Mouse (Mus musculus) hindbrain, embryonic 13.5 days (tissue): ENCODE results near the gene Rrnad1. TPM values are rescaled to one million over a fixed set of nuclear protein-coding genes. Genes with fewer than 3 reads are reported as not detected.

Source experiments
- ATAC-seq: fragments of 200-750 bp; cut with Nextera tagmentation; 2 replicates; pipeline ENCODE4 v1.8.0; 2017; ENCODE audit warnings: moderate TSS enrichment; ENCODE audit not compliant: low FRiP score
- H3K27ac ChIP-seq: fragments of 300-500 bp; sonication (generic); 2 replicates; pipeline ENCODE4 v1.5.1; 2015; ENCODE audit warnings: inconsistent platforms, mild to moderate bottlenecking, moderate library complexity
- H3K27me3 ChIP-seq: fragments of 300-500 bp; sonication (generic); 2 replicates; pipeline ENCODE4 v1.6.1; 2015; ENCODE audit warnings: mild to moderate bottlenecking, inconsistent platforms
- H3K36me3 ChIP-seq: fragments of 300-500 bp; sonication (generic); 2 replicates; pipeline ENCODE4 v1.6.1; 2015; ENCODE audit warnings: mild to moderate bottlenecking, inconsistent platforms
- H3K4me1 ChIP-seq: fragments of 300-500 bp; sonication (generic); replicated peaks from 2 replicates; pipeline ENCODE4 v1.6.1; 2015; ENCODE audit warnings: inconsistent platforms
- H3K4me2 ChIP-seq: fragments of 300-500 bp; sonication (generic); 2 replicates; pipeline ENCODE4 v1.6.1; 2015; ENCODE audit warnings: inconsistent platforms, mild to moderate bottlenecking, moderate library complexity
- H3K4me3 ChIP-seq: fragments of 300-500 bp; sonication (generic); 2 replicates; pipeline ENCODE4 v1.5.1; 2015; ENCODE audit warnings: mild to moderate bottlenecking, inconsistent platforms
- H3K9ac ChIP-seq: fragments of 300-500 bp; sonication (generic); 2 replicates; pipeline ENCODE4 v1.6.1; 2015; ENCODE audit warnings: mild to moderate bottlenecking, inconsistent platforms
- H3K9me3 ChIP-seq: fragments of 300-500 bp; sonication (generic); 2 replicates; pipeline ENCODE4 v1.6.1; 2016; ENCODE audit warnings: inconsistent platforms
- WGBS: fragments of 180-500 bp; shearing (Covaris S2); methylation state at CpG from one replicate; pipeline ENCODE4 v1.1.7; 2015; 5-methylcytosine and 5-hydroxymethylcytosine counted together
- polyA plus RNA-seq: library from polyadenylated mRNA; unstranded; fragments of >200 nt; fragmentation: Nextera tagmentation; extraction: Ambion mirVana; gene quantifications from 2 replicates; pipeline ENCODE4 v1.2.1, GENCODE M21; 2015

Gene Rrnad1
- polyA plus RNA-seq, 1 experiment from 2014 or later, result 19.3 TPM

- H3K4me2 ChIP-seq, result peak overlapping the region; percentile 81
- peak overlapping the region; percentile 93 for H3K27ac ChIP-seq
- H3K9ac ChIP-seq, result peak overlapping the region; percentile 96
- H3K9me3 ChIP-seq, result no peaks in the 10 kb centered on the region
- no peaks in the 10 kb centered on the region for H3K27me3 ChIP-seq
- 6% methylated on average over 26 of the region's 26 CpGs for WGBS
- ATAC-seq, result peak; percentile 57
- peaks cover 44% of the 10 kb centered on the region for H3K36me3 ChIP-seq
- H3K4me1 ChIP-seq, result peaks cover 42% of the 10 kb centered on the region
- H3K4me3 ChIP-seq, result peak overlapping the region; percentile 93
Observed at GRCm38 (mm10) chr3:87929341-87930077, 1.0 kb downstream of the Rrnad1 start.

- peaks cover 26% of the 10 kb centered on the region for H3K4me1 ChIP-seq
- H3K27ac ChIP-seq, result no peak overlapping the region
- no peak overlapping the region for H3K4me2 ChIP-seq
- H3K36me3 ChIP-seq, result peaks cover 57% of the 10 kb centered on the region
- WGBS, result 90% methylated on average over 5 of the region's 5 CpGs
- H3K27me3 ChIP-seq, result no peaks in the 10 kb centered on the region
- ATAC-seq, result no peak
- no peaks in the 10 kb centered on the region for H3K9me3 ChIP-seq
- no peak overlapping the region for H3K9ac ChIP-seq
- no peak overlapping the region for H3K4me3 ChIP-seq
Observed at GRCm38 (mm10) chr3:87927452-87927851, 3.1 kb downstream of the Rrnad1 start.

GRCm38 (mm10) chr3:87924996-87925395 lies 5.5 kb downstream of the Rrnad1 start:
- Histone ChIP-seq H3K4me2 (no peak overlapping the region), H3K4me1 (peaks cover 20% of the 10 kb centered on the region), H3K27ac (no peak overlapping the region), H3K36me3 (peaks cover 57% of the 10 kb centered on the region), H3K27me3 (no peaks in the 10 kb centered on the region), H3K9ac (no peak overlapping the region), H3K9me3 (no peaks in the 10 kb centered on the region), H3K4me3 (no peak overlapping the region)
- 90% methylated on average over 7 of the region's 7 CpGs for WGBS
- no peak for ATAC-seq

GRCm38 (mm10) chr3:87920270-87920943 lies 10.1 kb downstream of the Rrnad1 start:
- Histone ChIP-seq H3K27me3 (no peaks in the 10 kb centered on the region), H3K4me1 (peaks cover 17% of the 10 kb centered on the region), H3K4me2 (peak overlapping the region; percentile 91), H3K9me3 (no peaks in the 10 kb centered on the region), H3K27ac (no peak overlapping the region; the same call in 1 of the 2 replicates), H3K9ac (peak overlapping the region; percentile 81), H3K4me3 (peak overlapping the region; percentile 71), H3K36me3 (peaks cover 53% of the 10 kb centered on the region)
- 64% methylated on average over 9 of the region's 9 CpGs for WGBS
- no peak for ATAC-seq

GRCm38 (mm10) chr3:87919336-87920108 lies 11.0 kb downstream of the Rrnad1 start, which contains the start of gene Mrpl24:
Gene Mrpl24, plus strand, starts transcription at chr3:87919506.
- Histone ChIP-seq H3K9ac (peak within 1 kb of the TSS; percentile 81), H3K9me3 (no peaks in the 10 kb centered on the region), H3K4me1 (peaks cover 17% of the 10 kb centered on the region), H3K36me3 (peaks cover 53% of the 10 kb centered on the region), H3K27me3 (no peaks in the 10 kb centered on the region), H3K4me3 (peak within 1 kb of the TSS; percentile 71), H3K27ac (peak within 1 kb of the TSS; percentile 86), H3K4me2 (peak within 1 kb of the TSS; percentile 91)
- peak; percentile 86 for ATAC-seq
- under 1% methylated on average over 30 of the region's 30 CpGs for WGBS

GRCm38 (mm10) chr3:87918551-87918950 lies 12.0 kb downstream of the Rrnad1 start:
- no peaks in the 10 kb centered on the region for H3K9me3 ChIP-seq
- H3K27ac ChIP-seq, result peak overlapping the region; percentile 86; the same call in 1 of the 2 replicates
- H3K9ac ChIP-seq, result no peak overlapping the region
- H3K36me3 ChIP-seq, result peaks cover 53% of the 10 kb centered on the region
- 93% methylated on average over 1 of the region's 1 CpGs for WGBS
- no peaks in the 10 kb centered on the region for H3K27me3 ChIP-seq
- peak; percentile 2; the same call in 1 of the 2 replicates for ATAC-seq
- peak overlapping the region; percentile 91 for H3K4me2 ChIP-seq
- H3K4me1 ChIP-seq, result peaks cover 17% of the 10 kb centered on the region
- peak overlapping the region; percentile 71; the same call in 1 of the 2 replicates for H3K4me3 ChIP-seq

GRCm38 (mm10) chr3:87916990-87917389 lies 13.5 kb downstream of the Rrnad1 start:
- Histone ChIP-seq H3K9me3 (no peaks in the 10 kb centered on the region), H3K36me3 (peaks cover 44% of the 10 kb centered on the region), H3K4me1 (peaks cover 17% of the 10 kb centered on the region), H3K4me2 (no peak overlapping the region), H3K4me3 (no peak overlapping the region), H3K9ac (no peak overlapping the region), H3K27ac (no peak overlapping the region), H3K27me3 (no peaks in the 10 kb centered on the region)
- WGBS, result 98% methylated on average over 1 of the region's 1 CpGs
- no peak for ATAC-seq

- WGBS, result 97% methylated on average over 10 of the region's 10 CpGs
- ATAC-seq, result no peak
- Histone ChIP-seq H3K4me3 (no peak overlapping the region), H3K36me3 (peaks cover 41% of the 10 kb centered on the region), H3K27me3 (no peaks in the 10 kb centered on the region), H3K4me1 (peaks cover 26% of the 10 kb centered on the region), H3K9ac (no peak overlapping the region), H3K4me2 (no peak overlapping the region), H3K27ac (no peak overlapping the region), H3K9me3 (no peaks in the 10 kb centered on the region)
Observed at GRCm38 (mm10) chr3:87913891-87914290, 16.6 kb downstream of the Rrnad1 start.

- Histone ChIP-seq H3K27ac (no peak overlapping the region), H3K4me1 (peaks cover 28% of the 10 kb centered on the region), H3K4me3 (no peak overlapping the region), H3K27me3 (no peaks in the 10 kb centered on the region), H3K9ac (no peak overlapping the region), H3K36me3 (peaks cover 41% of the 10 kb centered on the region), H3K4me2 (no peak overlapping the region), H3K9me3 (no peaks in the 10 kb centered on the region)
- WGBS, result 84% methylated on average over 7 of the region's 7 CpGs
- no peak for ATAC-seq
Observed at GRCm38 (mm10) chr3:87913491-87913890, 17.0 kb downstream of the Rrnad1 start.

GRCm38 (mm10) chr3:87910573-87911141 lies 19.9 kb downstream of the Rrnad1 start:
- H3K27me3 ChIP-seq, result no peaks in the 10 kb centered on the region
- peaks cover 26% of the 10 kb centered on the region for H3K36me3 ChIP-seq
- H3K4me2 ChIP-seq, result peak overlapping the region; percentile 59
- 0 out of 2 replicates have a peak, but pooled peaks have one; percentile 12 for ATAC-seq
- H3K4me3 ChIP-seq, result peak overlapping the region; percentile 44
- peak overlapping the region; percentile 68 for H3K9ac ChIP-seq
- peak overlapping the region; percentile 88 for H3K27ac ChIP-seq
- no peaks in the 10 kb centered on the region for H3K9me3 ChIP-seq
- 0% methylated on average over 12 of the region's 12 CpGs for whole genome bisulfite sequencing
- peaks cover 43% of the 10 kb centered on the region for H3K4me1 ChIP-seq

- Histone ChIP-seq H3K9ac (peak overlapping the region; percentile 68), H3K27ac (peak overlapping the region; percentile 88)
- no peak for ATAC-seq
Observed at GRCm38 (mm10) chr3:87909874-87910273, 20.6 kb downstream of the Rrnad1 start.

More at GRCm38 (mm10) chr3:87909874-87910273, 20.6 kb downstream of the Rrnad1 start:
- H3K27me3 ChIP-seq, result no peaks in the 10 kb centered on the region
- H3K4me2 ChIP-seq, result peak overlapping the region; percentile 59
- peak overlapping the region; percentile 44 for H3K4me3 ChIP-seq
- H3K36me3 ChIP-seq, result peaks cover 20% of the 10 kb centered on the region
- WGBS, result 2% methylated on average over 4 of the region's 4 CpGs
- peaks cover 43% of the 10 kb centered on the region for H3K4me1 ChIP-seq
- no peaks in the 10 kb centered on the region for H3K9me3 ChIP-seq
